In genomic region chr2:119981631-119982030, GRCm38 (mm10) we compare ENCODE assay signal across 22 mouse cellular contexts.
"Had no signal": no experiment of that assay in that cellular context is flagged by ENCODE, and none has a peak within 500 bp of the region (broad histone marks: within the 10 kb centered on the region; RNA-seq: fewer than 3 reads in every experiment).

No protein-coding gene starts in this region.

- ATAC-seq: liver, embryonic 12.5 days; midbrain, embryonic 13.5 days had no signal

- H3K27ac ChIP-seq: kidney, postnatal 0 days; layer of hippocampus, adult 2 months; left cerebral cortex, adult 2 months; limb, embryonic 13.5 days; liver, embryonic 12.5 days; liver, embryonic 15.5 days; midbrain, embryonic 13.5 days; stomach, postnatal 0 days had no signal

- H3K27me3 ChIP-seq: limb, embryonic 13.5 days; liver, embryonic 12.5 days; liver, embryonic 15.5 days; midbrain, embryonic 13.5 days had no signal

- H3K4me1 ChIP-seq: liver, embryonic 15.5 days had no signal

- H3K36me3 ChIP-seq: liver, embryonic 12.5 days; liver, embryonic 15.5 days had no signal

- H3K4me2 ChIP-seq: limb, embryonic 13.5 days; liver, embryonic 12.5 days; liver, embryonic 15.5 days; midbrain, embryonic 13.5 days had no signal

- H3K4me3 ChIP-seq: layer of hippocampus, adult 2 months; left cerebral cortex, adult 2 months; limb, embryonic 13.5 days; liver, embryonic 12.5 days; liver, embryonic 15.5 days; midbrain, embryonic 13.5 days had no signal

- H3K9ac ChIP-seq: limb, embryonic 13.5 days; liver, embryonic 12.5 days; liver, embryonic 15.5 days; midbrain, embryonic 13.5 days had no signal

- DNase-seq: kidney, adult 18-20 months; kidney, adult 9 months; kidney, postnatal 25 days; layer of hippocampus, adult 9-11 months; layer of hippocampus, postnatal 36 days; liver; lung, adult 2 months; lung, postnatal 14 days; lung, postnatal 4 days; right cerebral cortex, adult 18-20 months; right cerebral cortex, postnatal 14 days; right cerebral cortex, postnatal 4 days; thymus, adult 2 months; thymus, postnatal 14 days had no signal

- H3K9me3 ChIP-seq: limb, embryonic 13.5 days; liver, embryonic 12.5 days; liver, embryonic 15.5 days; midbrain, embryonic 13.5 days had no signal
